Mouse (Mus musculus): ENCODE results near the gene 2410004P03Rik. TPM values are rescaled to one million over a fixed set of nuclear protein-coding genes. Genes with fewer than 3 reads are reported as not detected.
A peak's percentile ranks its signal among the peaks of the same experiment; 100 is the strongest.
"Not testable (repeated sequence)": the region's sequence is repeated elsewhere in the genome, so short reads cannot be mapped to it uniquely, and the experiment has no call there.

The 2410004P03Rik gene
- polyA plus RNA-seq, 1 experiment from 2014 or later: 1.3 TPM

GRCm38 (mm10) chr12:17035128-17035527 is 23.6 kb upstream of the 2410004P03Rik start:
- DNase-seq (ENCODE audit: low spot score): peak; percentile 47
- 68% methylated on average over 2 of the region's 2 CpGs for WGBS

GRCm38 (mm10) chr12:17034671-17035070 is 23.1 kb upstream of the 2410004P03Rik start:
- H3K9ac ChIP-seq (replicated peaks; ENCODE audit: low read length): no peak overlapping the region
- 87% methylated on average over 5 of the region's 5 CpGs for WGBS
- H3K27me3 ChIP-seq (ENCODE audit: control insufficient read depth, insufficient read depth, low read length): no peaks in the 10 kb centered on the region
- H3K9me3 ChIP-seq (replicated peaks; ENCODE audit: control insufficient read depth, low read length): no peaks in the 10 kb centered on the region
- H3K4me1 ChIP-seq (ENCODE audit: control insufficient read depth, insufficient read depth, low read length): no peaks in the 10 kb centered on the region
- H3K36me3 ChIP-seq (replicated peaks; ENCODE audit: control insufficient read depth, insufficient read depth, low read depth, low read length): no peaks in the 10 kb centered on the region
- H3K27ac ChIP-seq (replicated peaks; ENCODE audit: low read depth, low read length): no peak overlapping the region
- no peak for ATAC-seq (replicated peaks; ENCODE audit: insufficient number of reproducible peaks, low FRiP score, low TSS enrichment, low read depth)
- no peak overlapping the region for H3K4me3 ChIP-seq (ENCODE audit: low read depth, low read length)
- H3K4me2 ChIP-seq (ENCODE audit: low read depth, low read length): no peak overlapping the region
- DNase-seq (ENCODE audit: low spot score): no peak

More at GRCm38 (mm10) chr12:17035128-17035527, 23.6 kb upstream of the 2410004P03Rik start:
- H3K4me2 ChIP-seq (ENCODE audit: low read depth, low read length): no peak overlapping the region
- no peaks in the 10 kb centered on the region for H3K27me3 ChIP-seq (ENCODE audit: control insufficient read depth, insufficient read depth, low read length)
- no peak overlapping the region for H3K4me3 ChIP-seq (ENCODE audit: low read depth, low read length)
- no peaks in the 10 kb centered on the region for H3K36me3 ChIP-seq (replicated peaks; ENCODE audit: control insufficient read depth, insufficient read depth, low read depth, low read length)
- H3K9me3 ChIP-seq (replicated peaks; ENCODE audit: control insufficient read depth, low read length): no peaks in the 10 kb centered on the region
- H3K4me1 ChIP-seq (ENCODE audit: control insufficient read depth, insufficient read depth, low read length): no peaks in the 10 kb centered on the region
- no peak for ATAC-seq (replicated peaks; ENCODE audit: insufficient number of reproducible peaks, low FRiP score, low TSS enrichment, low read depth)
- H3K9ac ChIP-seq (replicated peaks; ENCODE audit: low read length): no peak overlapping the region
- no peak overlapping the region for H3K27ac ChIP-seq (replicated peaks; ENCODE audit: low read depth, low read length)

- no peaks in the 10 kb centered on the region for H3K36me3 ChIP-seq (replicated peaks; ENCODE audit: control insufficient read depth, insufficient read depth, low read depth, low read length)
- DNase-seq (ENCODE audit: low spot score) (no peak), ATAC-seq (replicated peaks; ENCODE audit: insufficient number of reproducible peaks, low FRiP score, low TSS enrichment, low read depth) (no peak)
- H3K27me3 ChIP-seq (ENCODE audit: control insufficient read depth, insufficient read depth, low read length): no peaks in the 10 kb centered on the region
- no peak overlapping the region for H3K4me3 ChIP-seq (ENCODE audit: low read depth, low read length)
- 83% methylated on average over 9 of the region's 9 CpGs for WGBS
- no peak overlapping the region for H3K4me2 ChIP-seq (ENCODE audit: low read depth, low read length)
- no peaks in the 10 kb centered on the region for H3K4me1 ChIP-seq (ENCODE audit: control insufficient read depth, insufficient read depth, low read length)
- H3K9ac ChIP-seq (replicated peaks; ENCODE audit: low read length): no peak overlapping the region
- H3K9me3 ChIP-seq (replicated peaks; ENCODE audit: control insufficient read depth, low read length): no peaks in the 10 kb centered on the region
- no peak overlapping the region for H3K27ac ChIP-seq (replicated peaks; ENCODE audit: low read depth, low read length)
Measured at GRCm38 (mm10) chr12:17033464-17033841, 21.9 kb upstream of the 2410004P03Rik start.

- no peak overlapping the region for H3K27ac ChIP-seq (replicated peaks; ENCODE audit: low read depth, low read length)
- ATAC-seq (replicated peaks; ENCODE audit: insufficient number of reproducible peaks, low FRiP score, low TSS enrichment, low read depth) (no peak), DNase-seq (ENCODE audit: low spot score) (peak; percentile 91)
- no peaks in the 10 kb centered on the region for H3K27me3 ChIP-seq (ENCODE audit: control insufficient read depth, insufficient read depth, low read length)
- H3K9ac ChIP-seq (replicated peaks; ENCODE audit: low read length): no peak overlapping the region
- H3K9me3 ChIP-seq (replicated peaks; ENCODE audit: control insufficient read depth, low read length): no peaks in the 10 kb centered on the region
- no peak overlapping the region for H3K4me2 ChIP-seq (ENCODE audit: low read depth, low read length)
- H3K36me3 ChIP-seq (replicated peaks; ENCODE audit: control insufficient read depth, insufficient read depth, low read depth, low read length): no peaks in the 10 kb centered on the region
- no peak overlapping the region for H3K4me3 ChIP-seq (ENCODE audit: low read depth, low read length)
- H3K4me1 ChIP-seq (ENCODE audit: control insufficient read depth, insufficient read depth, low read length): no peaks in the 10 kb centered on the region
- WGBS: 43% methylated on average over 13 of the region's 13 CpGs
Measured at GRCm38 (mm10) chr12:17032694-17033463, 21.4 kb upstream of the 2410004P03Rik start.

- no peaks in the 10 kb centered on the region for H3K36me3 ChIP-seq (replicated peaks; ENCODE audit: control insufficient read depth, insufficient read depth, low read depth, low read length)
- H3K4me3 ChIP-seq (ENCODE audit: low read depth, low read length): no peak overlapping the region
- no peak for ATAC-seq (replicated peaks; ENCODE audit: insufficient number of reproducible peaks, low FRiP score, low TSS enrichment, low read depth)
- H3K9me3 ChIP-seq (replicated peaks; ENCODE audit: control insufficient read depth, low read length): no peaks in the 10 kb centered on the region
- no peak for DNase-seq (ENCODE audit: low spot score)
- H3K4me1 ChIP-seq (ENCODE audit: control insufficient read depth, insufficient read depth, low read length): no peaks in the 10 kb centered on the region
- H3K4me2 ChIP-seq (ENCODE audit: low read depth, low read length): no peak overlapping the region
- 92% methylated on average over 6 of the region's 6 CpGs for WGBS
- no peaks in the 10 kb centered on the region for H3K27me3 ChIP-seq (ENCODE audit: control insufficient read depth, insufficient read depth, low read length)
- H3K27ac ChIP-seq (replicated peaks; ENCODE audit: low read depth, low read length): no peak overlapping the region
- H3K9ac ChIP-seq (replicated peaks; ENCODE audit: low read length): no peak overlapping the region
Measured at GRCm38 (mm10) chr12:17024554-17025110, 13.1 kb upstream of the 2410004P03Rik start.

- Histone ChIP-seq H3K4me1 (ENCODE audit: control insufficient read depth, insufficient read depth, low read length) (no peaks in the 10 kb centered on the region), H3K9ac (replicated peaks; ENCODE audit: low read length) (no peak overlapping the region), H3K27me3 (ENCODE audit: control insufficient read depth, insufficient read depth, low read length) (no peaks in the 10 kb centered on the region), H3K4me2 (ENCODE audit: low read depth, low read length) (no peak overlapping the region), H3K4me3 (ENCODE audit: low read depth, low read length) (no peak overlapping the region), H3K36me3 (replicated peaks; ENCODE audit: control insufficient read depth, insufficient read depth, low read depth, low read length) (no peaks in the 10 kb centered on the region), H3K9me3 (replicated peaks; ENCODE audit: control insufficient read depth, low read length) (no peaks in the 10 kb centered on the region), H3K27ac (replicated peaks; ENCODE audit: low read depth, low read length) (no peak overlapping the region)
- 81% methylated on average over 4 of the region's 4 CpGs for WGBS
- DNase-seq (ENCODE audit: low spot score): no peak
- ATAC-seq (replicated peaks; ENCODE audit: insufficient number of reproducible peaks, low FRiP score, low TSS enrichment, low read depth): no peak
Measured at GRCm38 (mm10) chr12:17022145-17022544, 10.6 kb upstream of the 2410004P03Rik start.

GRCm38 (mm10) chr12:17021125-17021524 is 9.6 kb upstream of the 2410004P03Rik start:
- H3K9ac ChIP-seq (replicated peaks; ENCODE audit: low read length); H3K27me3 ChIP-seq (ENCODE audit: control insufficient read depth, insufficient read depth, low read length); H3K4me3 ChIP-seq (ENCODE audit: low read depth, low read length); H3K4me1 ChIP-seq (ENCODE audit: control insufficient read depth, insufficient read depth, low read length); H3K36me3 ChIP-seq (replicated peaks; ENCODE audit: control insufficient read depth, insufficient read depth, low read depth, low read length); H3K27ac ChIP-seq (replicated peaks; ENCODE audit: low read depth, low read length); H3K4me2 ChIP-seq (ENCODE audit: low read depth, low read length); ATAC-seq (replicated peaks; ENCODE audit: insufficient number of reproducible peaks, low FRiP score, low TSS enrichment, low read depth); H3K9me3 ChIP-seq (replicated peaks; ENCODE audit: control insufficient read depth, low read length); DNase-seq (ENCODE audit: low spot score): not testable (repeated sequence)
- 92% methylated on average over 4 of the region's 4 CpGs for WGBS

- no peaks in the 10 kb centered on the region for H3K27me3 ChIP-seq (ENCODE audit: control insufficient read depth, insufficient read depth, low read length)
- DNase-seq (ENCODE audit: low spot score) (peak; percentile 74), ATAC-seq (replicated peaks; ENCODE audit: insufficient number of reproducible peaks, low FRiP score, low TSS enrichment, low read depth) (no peak)
- no peak overlapping the region for H3K27ac ChIP-seq (replicated peaks; ENCODE audit: low read depth, low read length)
- H3K4me1 ChIP-seq (ENCODE audit: control insufficient read depth, insufficient read depth, low read length): no peaks in the 10 kb centered on the region
- no peak overlapping the region for H3K9ac ChIP-seq (replicated peaks; ENCODE audit: low read length)
- H3K9me3 ChIP-seq (replicated peaks; ENCODE audit: control insufficient read depth, low read length): no peaks in the 10 kb centered on the region
- H3K4me3 ChIP-seq (ENCODE audit: low read depth, low read length): no peak overlapping the region
- no peaks in the 10 kb centered on the region for H3K36me3 ChIP-seq (replicated peaks; ENCODE audit: control insufficient read depth, insufficient read depth, low read depth, low read length)
- no peak overlapping the region for H3K4me2 ChIP-seq (ENCODE audit: low read depth, low read length)
- 35% methylated on average over 4 of the region's 4 CpGs for WGBS
Measured at GRCm38 (mm10) chr12:17018468-17018867, 6.9 kb upstream of the 2410004P03Rik start.
